Mouse (Mus musculus): ENCODE data around the gene Psmd4. TPM values are rescaled to one million over a fixed set of nuclear protein-coding genes. Genes with fewer than 3 reads are reported as not detected.

The Psmd4 gene
- 157 TPM for polyA plus RNA-seq (2014; fragmentation: Illumina TruSeq; extraction: RNeasy Lipid Tissue Mini Kit (QIAGEN cat#74804); ENCODE audit: low read depth, low replicate concordance)

DNA sequence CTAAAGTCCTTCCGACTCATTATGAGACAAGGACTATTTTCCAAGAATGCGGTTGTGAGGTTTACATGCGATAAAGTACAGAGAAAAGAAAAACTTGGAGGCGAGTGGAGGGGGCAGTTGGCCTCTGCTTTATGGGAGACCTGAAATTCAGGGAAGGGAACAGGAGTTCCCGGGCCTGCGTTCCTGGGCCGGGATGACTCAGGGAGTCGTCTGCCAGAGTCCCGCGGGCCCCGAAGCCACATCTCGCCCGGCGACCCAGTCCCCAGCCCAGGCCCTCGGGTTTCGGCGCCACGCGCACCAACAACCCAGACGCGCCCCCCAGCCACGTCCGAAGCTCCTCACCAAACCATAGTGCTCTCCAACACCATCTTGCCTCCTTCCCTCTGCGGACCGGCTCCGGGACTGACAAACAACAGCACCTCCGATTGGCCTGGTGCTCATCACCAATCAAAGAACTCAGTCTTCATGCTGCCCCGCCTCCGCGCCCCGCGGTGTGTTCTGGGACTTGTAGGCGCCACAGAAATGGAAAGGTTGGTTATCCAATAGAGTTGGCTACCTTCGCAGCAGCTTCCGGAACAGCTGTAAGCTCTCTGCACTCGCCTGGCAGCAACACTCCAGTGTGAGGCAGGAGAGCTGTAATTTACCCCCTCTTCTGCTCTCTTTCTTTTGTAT lies at the start of gene Psmd4:
TSS of gene Psmd4 (minus strand) at position 449 of the 672 bp plus-strand sequence.

DNA sequence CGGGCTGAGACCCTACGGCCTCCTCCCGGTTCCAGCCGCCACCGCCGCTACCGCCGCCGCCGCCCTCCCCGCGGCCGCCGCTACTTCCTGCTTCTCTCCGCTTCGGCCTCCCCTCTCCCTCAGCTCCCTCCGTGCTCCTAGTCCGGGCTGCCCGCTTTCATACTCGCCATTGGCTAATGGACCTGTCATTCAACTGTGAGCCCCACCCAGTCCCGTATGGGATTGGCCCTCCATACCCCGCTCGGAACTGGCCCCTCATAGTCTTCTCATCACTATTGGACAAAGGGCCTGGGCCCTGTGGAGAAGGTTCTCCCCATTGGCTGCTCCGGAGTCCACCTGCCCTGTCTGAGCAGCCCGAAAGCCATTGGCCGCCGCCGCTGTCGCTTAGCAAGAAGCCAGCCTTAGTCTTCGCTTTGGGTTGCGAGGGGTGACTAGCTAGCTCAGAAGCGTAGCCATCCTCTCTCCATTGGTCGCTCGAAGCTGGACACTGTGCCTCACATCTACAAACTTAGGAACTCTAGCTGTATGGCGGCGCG lies 27.0 kb downstream of the Psmd4 start, which contains the start of gene Zfp687:
TSS of gene Zfp687 (minus strand) at position 112 of the 536 bp plus-strand sequence.

Other genes with a start within 250 kb of the Psmd4 start
- 12.5 TPM for gene Pogz, start 205.0 kb downstream of the Psmd4 start, polyA plus RNA-seq (2014; fragmentation: Illumina TruSeq; extraction: RNeasy Lipid Tissue Mini Kit (QIAGEN cat#74804); ENCODE audit: low read depth, low replicate concordance)
- gene Psmb4, start 155.7 kb downstream of the Psmd4 start, polyA plus RNA-seq (2014; fragmentation: Illumina TruSeq; extraction: RNeasy Lipid Tissue Mini Kit (QIAGEN cat#74804); ENCODE audit: low read depth, low replicate concordance) = 214 TPM
- 210 TPM for gene Selenbp1, start 109.6 kb downstream of the Psmd4 start, polyA plus RNA-seq (2014; fragmentation: Illumina TruSeq; extraction: RNeasy Lipid Tissue Mini Kit (QIAGEN cat#74804); ENCODE audit: low read depth, low replicate concordance)
- gene Rfx5, start 88.5 kb downstream of the Psmd4 start, polyA plus RNA-seq (2014; fragmentation: Illumina TruSeq; extraction: RNeasy Lipid Tissue Mini Kit (QIAGEN cat#74804); ENCODE audit: low read depth, low replicate concordance) = 4.9 TPM
- gene Pi4kb, start 67.9 kb downstream of the Psmd4 start, polyA plus RNA-seq (2014; fragmentation: Illumina TruSeq; extraction: RNeasy Lipid Tissue Mini Kit (QIAGEN cat#74804); ENCODE audit: low read depth, low replicate concordance) = 25.4 TPM
- gene Zfp687, start 27.2 kb downstream of the Psmd4 start, polyA plus RNA-seq (2014; fragmentation: Illumina TruSeq; extraction: RNeasy Lipid Tissue Mini Kit (QIAGEN cat#74804); ENCODE audit: low read depth, low replicate concordance) = 9.7 TPM
- 15.0 TPM for gene Pip5k1a, start 64.3 kb upstream of the Psmd4 start, polyA plus RNA-seq (2014; fragmentation: Illumina TruSeq; extraction: RNeasy Lipid Tissue Mini Kit (QIAGEN cat#74804); ENCODE audit: low read depth, low replicate concordance)
- 37.4 TPM for gene Vps72, start 68.4 kb upstream of the Psmd4 start, polyA plus RNA-seq (2014; fragmentation: Illumina TruSeq; extraction: RNeasy Lipid Tissue Mini Kit (QIAGEN cat#74804); ENCODE audit: low read depth, low replicate concordance)
- gene Tmod4, start 81.9 kb upstream of the Psmd4 start, polyA plus RNA-seq (2014; fragmentation: Illumina TruSeq; extraction: RNeasy Lipid Tissue Mini Kit (QIAGEN cat#74804); ENCODE audit: low read depth, low replicate concordance) = 31.7 TPM
- 55.1 TPM for gene Scnm1, start 91.4 kb upstream of the Psmd4 start, polyA plus RNA-seq (2014; fragmentation: Illumina TruSeq; extraction: RNeasy Lipid Tissue Mini Kit (QIAGEN cat#74804); ENCODE audit: low read depth, low replicate concordance)
- gene Lysmd1, start 91.5 kb upstream of the Psmd4 start, polyA plus RNA-seq (2014; fragmentation: Illumina TruSeq; extraction: RNeasy Lipid Tissue Mini Kit (QIAGEN cat#74804); ENCODE audit: low read depth, low replicate concordance) = 8.4 TPM
- gene Tnfaip8l2, start 99.7 kb upstream of the Psmd4 start, polyA plus RNA-seq (2014; fragmentation: Illumina TruSeq; extraction: RNeasy Lipid Tissue Mini Kit (QIAGEN cat#74804); ENCODE audit: low read depth, low replicate concordance) = 2.9 TPM
- 9.7 TPM for gene Sema6c, start 117.8 kb upstream of the Psmd4 start, polyA plus RNA-seq (2014; fragmentation: Illumina TruSeq; extraction: RNeasy Lipid Tissue Mini Kit (QIAGEN cat#74804); ENCODE audit: low read depth, low replicate concordance)
- gene Gabpb2, start 175.3 kb upstream of the Psmd4 start, polyA plus RNA-seq (2014; fragmentation: Illumina TruSeq; extraction: RNeasy Lipid Tissue Mini Kit (QIAGEN cat#74804); ENCODE audit: low read depth, low replicate concordance) = 15.5 TPM
- gene Cdc42se1, start 186.1 kb upstream of the Psmd4 start, polyA plus RNA-seq (2014; fragmentation: Illumina TruSeq; extraction: RNeasy Lipid Tissue Mini Kit (QIAGEN cat#74804); ENCODE audit: low read depth, low replicate concordance) = 18.5 TPM
- gene Mllt11, start 189.6 kb upstream of the Psmd4 start, polyA plus RNA-seq (2014; fragmentation: Illumina TruSeq; extraction: RNeasy Lipid Tissue Mini Kit (QIAGEN cat#74804); ENCODE audit: low read depth, low replicate concordance) = 10.0 TPM
- not detected for gene Gm128, start 199.0 kb upstream of the Psmd4 start, polyA plus RNA-seq (2014; fragmentation: Illumina TruSeq; extraction: RNeasy Lipid Tissue Mini Kit (QIAGEN cat#74804); ENCODE audit: low read depth, low replicate concordance)
- gene Bnipl, start 208.6 kb upstream of the Psmd4 start, polyA plus RNA-seq (2014; fragmentation: Illumina TruSeq; extraction: RNeasy Lipid Tissue Mini Kit (QIAGEN cat#74804); ENCODE audit: low read depth, low replicate concordance) = not detected
- gene Mindy1, start 238.7 kb upstream of the Psmd4 start, polyA plus RNA-seq (2014; fragmentation: Illumina TruSeq; extraction: RNeasy Lipid Tissue Mini Kit (QIAGEN cat#74804); ENCODE audit: low read depth, low replicate concordance) = 24.4 TPM
- 27.0 TPM for gene Prune1, start 239.5 kb upstream of the Psmd4 start, polyA plus RNA-seq (2014; fragmentation: Illumina TruSeq; extraction: RNeasy Lipid Tissue Mini Kit (QIAGEN cat#74804); ENCODE audit: low read depth, low replicate concordance)

Measured in heart, adult 10 weeks (tissue).